Mouse (Mus musculus): ENCODE data around the gene Spice1.

The Spice1 gene

DNA sequence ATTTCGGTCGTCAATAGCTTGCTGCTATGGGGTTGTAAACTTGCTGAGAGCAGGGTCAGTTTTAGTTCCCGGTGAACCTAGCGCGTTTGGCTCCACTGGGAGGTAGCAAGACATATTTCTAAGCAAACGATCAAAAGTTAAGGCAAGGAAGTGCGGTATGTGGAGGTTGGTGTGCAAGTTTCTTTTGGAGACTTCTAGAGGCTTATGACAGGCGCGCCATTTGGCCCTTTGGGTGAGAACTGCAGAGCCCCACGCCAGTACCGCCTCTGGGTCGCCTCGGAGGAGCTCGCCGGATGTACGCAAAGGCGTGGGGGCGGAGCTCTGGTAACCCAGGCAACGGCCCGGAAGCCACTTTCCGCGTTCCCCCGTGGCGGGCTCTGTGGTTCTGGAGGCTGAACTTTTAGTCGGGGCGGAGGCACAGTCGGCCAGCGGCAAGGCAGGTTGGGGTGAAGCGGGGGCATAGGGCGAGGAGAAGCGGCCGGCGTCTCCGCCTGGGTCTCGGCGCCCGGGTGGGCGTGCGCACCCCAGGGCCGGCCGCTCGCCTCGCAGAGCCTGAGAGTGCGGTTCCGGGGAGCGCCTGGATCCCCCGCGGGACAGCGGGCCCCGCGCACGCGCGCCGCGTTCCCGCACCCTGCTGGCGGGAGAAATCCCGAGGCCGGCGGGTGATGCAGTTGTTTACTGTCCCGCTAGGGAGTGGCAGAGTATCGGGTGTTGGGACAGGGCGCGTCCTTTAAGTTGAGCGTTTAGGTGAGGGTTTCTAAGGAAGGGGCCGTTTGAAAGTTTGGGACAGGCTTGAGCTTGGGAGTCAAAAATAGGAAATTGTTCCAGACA is at the start of gene Spice1:
Spice1 (plus strand) TSS at position 51 of the 831 bp plus-strand sequence.
- in situ Hi-C loops (cut with MboI; ENCODE audit: low pct_unique_long_range_greater_than_20kb in 1 of 2, low sequenced_read_pairs in 2 of 2, unreplicated experiment in 1 of 2) = no loop called here

DNA sequence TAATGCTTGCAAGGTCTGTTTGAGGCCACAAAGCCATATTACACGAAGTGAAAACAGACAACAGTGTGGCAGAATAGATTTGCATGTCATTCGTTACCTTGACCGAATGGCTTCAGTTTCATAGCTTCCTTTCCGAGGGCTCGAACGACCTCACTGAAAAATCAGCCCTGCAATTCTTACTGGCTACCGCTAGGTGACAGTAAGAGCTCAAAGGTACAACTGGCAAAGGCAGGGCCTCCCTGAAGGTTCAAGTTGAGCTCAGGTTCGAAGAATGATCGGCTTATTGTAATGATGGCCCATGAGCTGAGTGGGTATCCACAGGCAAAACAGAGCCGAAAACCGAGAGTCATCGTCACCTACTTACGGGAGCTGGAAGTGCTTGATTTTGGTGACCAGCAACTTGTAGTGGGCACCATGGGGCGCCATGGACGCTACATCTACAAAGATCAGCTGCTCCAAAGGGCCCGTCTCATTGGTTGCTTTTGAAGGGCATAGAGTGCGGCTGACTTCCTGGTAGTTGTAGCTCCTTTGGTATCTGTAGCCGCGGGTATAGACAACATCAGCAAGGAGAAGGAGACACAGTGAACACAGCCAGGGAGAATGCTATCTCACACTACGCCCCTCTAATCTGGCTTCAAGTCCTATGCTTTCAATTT is 47.4 kb upstream of the Spice1 start:
- in situ Hi-C loops (cut with MboI; ENCODE audit: low pct_unique_long_range_greater_than_20kb in 1 of 2, low sequenced_read_pairs in 2 of 2, unreplicated experiment in 1 of 2) = loop anchor here in 1 of 2 experiments (25.0 kb wide), 1 partner anchor 388 kb away; no protein-coding TSS in a partner anchor

DNA sequence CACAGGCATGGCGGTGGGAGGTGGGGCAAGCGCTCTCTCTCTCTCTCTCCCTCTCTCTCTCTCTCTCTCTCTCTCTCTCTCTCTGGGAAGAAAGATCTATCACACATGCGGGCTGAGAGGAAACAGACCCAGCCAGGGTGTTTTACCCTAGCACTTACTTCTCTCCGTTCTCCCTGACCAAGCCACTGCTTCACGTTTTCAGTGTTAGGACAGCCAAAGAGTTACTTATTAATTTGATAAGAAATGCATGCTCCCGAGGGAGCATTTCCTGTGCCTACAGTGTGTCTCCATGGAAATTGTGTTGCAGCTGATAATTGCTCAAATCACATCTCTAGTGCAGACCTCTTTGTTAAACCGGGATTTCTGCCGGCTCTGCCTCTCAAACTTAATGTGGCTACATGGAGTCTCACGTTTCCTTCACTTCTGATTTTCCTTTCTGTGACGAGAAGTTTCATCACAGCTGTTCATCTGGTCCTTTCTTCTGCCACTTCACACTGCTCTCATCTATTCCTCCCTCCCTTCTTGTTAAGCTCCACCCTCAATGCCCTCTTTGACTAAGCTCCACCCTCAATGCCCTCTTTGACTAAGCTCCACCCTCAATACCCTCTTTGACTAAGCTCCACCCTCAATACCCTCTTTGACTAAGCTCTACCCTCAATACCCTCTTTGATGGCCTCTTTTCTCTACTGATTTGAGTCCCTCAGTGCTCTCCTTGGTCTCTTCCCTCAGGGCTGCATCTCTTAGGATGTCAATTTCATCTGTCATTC is 44.6 kb upstream of the Spice1 start:
- in situ Hi-C loops (cut with MboI; ENCODE audit: low pct_unique_long_range_greater_than_20kb in 1 of 2, low sequenced_read_pairs in 2 of 2, unreplicated experiment in 1 of 2) = no loop called here

- in situ Hi-C loops (cut with MboI; ENCODE audit: low pct_unique_long_range_greater_than_20kb in 1 of 2, low sequenced_read_pairs in 2 of 2, unreplicated experiment in 1 of 2) = no loop called here
These were observed 43.1 kb upstream of the Spice1 start for GRCm38 (mm10) chr16:44303822-44304221.

- in situ Hi-C loops (cut with MboI; ENCODE audit: low pct_unique_long_range_greater_than_20kb in 1 of 2, low sequenced_read_pairs in 2 of 2, unreplicated experiment in 1 of 2) = no loop called here
These were observed 41.3 kb upstream of the Spice1 start for GRCm38 (mm10) chr16:44305606-44306005.

DNA sequence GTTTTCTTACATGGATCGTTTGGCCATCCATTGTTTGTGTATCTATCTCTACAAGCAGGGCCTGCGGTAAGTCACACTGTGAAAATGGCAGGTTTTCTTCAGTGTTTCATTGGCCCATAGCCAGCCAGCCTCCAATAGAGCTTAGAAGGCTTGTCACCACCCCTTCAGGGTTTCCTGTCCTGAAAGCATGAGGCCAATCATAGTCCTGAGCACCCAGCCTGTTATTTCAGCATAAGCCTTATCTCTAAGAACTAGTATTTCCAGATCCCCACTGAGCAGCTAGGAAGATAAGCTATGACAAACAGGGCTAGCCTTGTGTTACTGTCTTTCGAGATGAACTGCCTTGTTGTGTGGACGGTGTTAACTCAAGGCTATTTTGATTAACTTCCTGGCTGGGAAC is 33.5 kb upstream of the Spice1 start:
- in situ Hi-C loops (cut with MboI; ENCODE audit: low pct_unique_long_range_greater_than_20kb in 1 of 2, low sequenced_read_pairs in 2 of 2, unreplicated experiment in 1 of 2) = no loop called here

- in situ Hi-C loops (cut with MboI; ENCODE audit: low pct_unique_long_range_greater_than_20kb in 1 of 2, low sequenced_read_pairs in 2 of 2, unreplicated experiment in 1 of 2) = no loop called here
These were observed 30.6 kb upstream of the Spice1 start for GRCm38 (mm10) chr16:44316350-44316749.

DNA sequence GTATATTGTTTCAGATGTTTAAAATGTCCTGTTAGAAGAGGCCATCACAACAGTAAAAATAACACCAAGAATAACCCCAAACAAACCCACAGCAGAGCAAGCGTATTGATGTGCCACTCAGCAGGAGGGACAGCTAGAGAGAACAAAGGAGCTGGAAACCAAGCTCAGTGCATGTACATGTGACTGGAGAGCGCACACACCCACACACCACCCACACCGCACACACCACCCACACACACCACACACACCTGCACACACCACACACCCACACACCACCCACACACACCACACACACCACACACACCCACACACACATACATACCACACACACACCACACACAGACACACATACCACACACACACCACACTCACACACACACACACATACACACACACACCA is 26.7 kb upstream of the Spice1 start:
- in situ Hi-C loops (cut with MboI; ENCODE audit: low pct_unique_long_range_greater_than_20kb in 1 of 2, low sequenced_read_pairs in 2 of 2, unreplicated experiment in 1 of 2) = no loop called here

GRCm38 (mm10) chr16:44328644-44329043 is 18.3 kb upstream of the Spice1 start:
- in situ Hi-C loops (cut with MboI; ENCODE audit: low pct_unique_long_range_greater_than_20kb in 1 of 2, low sequenced_read_pairs in 2 of 2, unreplicated experiment in 1 of 2) = no loop called here

- in situ Hi-C loops (cut with MboI; ENCODE audit: low pct_unique_long_range_greater_than_20kb in 1 of 2, low sequenced_read_pairs in 2 of 2, unreplicated experiment in 1 of 2) = no loop called here
These were observed 16.3 kb upstream of the Spice1 start for GRCm38 (mm10) chr16:44330657-44331056.

DNA sequence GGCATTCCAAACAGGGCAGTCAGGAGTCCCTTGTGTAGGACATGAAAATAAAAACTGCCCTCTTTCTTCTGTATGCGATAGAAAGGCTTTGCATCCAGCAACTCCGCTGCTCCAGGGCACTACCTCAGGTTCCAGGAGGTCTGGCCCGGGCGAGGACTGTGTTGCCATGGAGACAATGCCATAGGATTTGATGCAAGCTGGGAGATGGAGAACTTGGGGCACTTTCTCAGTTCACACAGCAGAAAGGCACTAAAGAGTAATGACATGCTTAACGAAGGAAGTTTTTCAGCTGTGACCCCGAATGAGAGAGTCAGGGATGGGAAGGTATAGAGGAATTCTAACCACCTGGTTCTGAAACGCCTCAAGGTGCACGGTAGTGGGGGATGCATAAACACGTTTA is 15.8 kb upstream of the Spice1 start:
- in situ Hi-C loops (cut with MboI; ENCODE audit: low pct_unique_long_range_greater_than_20kb in 1 of 2, low sequenced_read_pairs in 2 of 2, unreplicated experiment in 1 of 2) = no loop called here

- in situ Hi-C loops (cut with MboI; ENCODE audit: low pct_unique_long_range_greater_than_20kb in 1 of 2, low sequenced_read_pairs in 2 of 2, unreplicated experiment in 1 of 2) = no loop called here
These were observed 15.3 kb upstream of the Spice1 start for GRCm38 (mm10) chr16:44331671-44331994.

DNA sequence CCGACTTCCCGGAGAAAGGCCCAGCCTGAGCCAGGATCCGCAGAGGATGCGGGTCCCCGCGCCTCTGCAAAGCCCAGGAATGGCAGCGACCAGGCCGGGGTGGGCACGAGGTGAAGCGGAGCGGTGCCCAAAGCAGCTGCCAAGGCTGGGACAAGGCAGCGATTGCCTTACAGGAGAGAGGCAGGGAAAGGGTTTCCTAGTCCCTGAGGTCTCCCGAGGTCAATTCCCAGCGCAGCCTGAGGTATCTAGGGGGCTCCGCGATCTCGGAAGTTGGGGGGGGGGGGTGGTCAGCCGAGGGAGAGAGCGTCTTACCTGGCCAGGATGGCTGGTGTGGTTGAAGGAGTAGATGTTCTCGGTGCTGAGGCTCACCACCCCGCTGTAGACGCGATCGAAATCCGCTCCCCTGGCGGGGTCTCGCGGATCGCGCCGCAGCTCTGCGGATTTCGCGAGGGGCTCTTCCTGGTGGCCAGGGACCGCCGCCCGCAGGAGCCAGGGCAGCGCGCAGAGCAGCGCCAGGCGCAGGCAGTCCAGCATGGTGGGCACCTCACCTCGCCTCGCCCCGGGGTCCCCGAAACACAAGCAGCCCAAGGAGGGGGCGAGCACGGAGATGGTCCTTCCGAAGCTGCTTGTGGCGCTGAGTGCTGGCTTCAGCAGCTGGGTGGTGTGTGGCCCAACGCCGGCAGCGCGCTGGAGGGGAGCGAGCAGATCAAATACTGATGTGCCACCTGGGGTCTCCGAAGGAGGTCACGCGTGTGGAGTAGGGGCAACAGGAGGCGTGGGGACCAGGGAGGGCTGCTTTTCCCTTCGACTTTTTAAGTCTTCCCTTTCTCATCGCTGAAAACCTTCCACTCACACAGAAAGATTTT is 14.7 kb upstream of the Spice1 start:
- in situ Hi-C loops (cut with MboI; ENCODE audit: low pct_unique_long_range_greater_than_20kb in 1 of 2, low sequenced_read_pairs in 2 of 2, unreplicated experiment in 1 of 2) = no loop called here

DNA sequence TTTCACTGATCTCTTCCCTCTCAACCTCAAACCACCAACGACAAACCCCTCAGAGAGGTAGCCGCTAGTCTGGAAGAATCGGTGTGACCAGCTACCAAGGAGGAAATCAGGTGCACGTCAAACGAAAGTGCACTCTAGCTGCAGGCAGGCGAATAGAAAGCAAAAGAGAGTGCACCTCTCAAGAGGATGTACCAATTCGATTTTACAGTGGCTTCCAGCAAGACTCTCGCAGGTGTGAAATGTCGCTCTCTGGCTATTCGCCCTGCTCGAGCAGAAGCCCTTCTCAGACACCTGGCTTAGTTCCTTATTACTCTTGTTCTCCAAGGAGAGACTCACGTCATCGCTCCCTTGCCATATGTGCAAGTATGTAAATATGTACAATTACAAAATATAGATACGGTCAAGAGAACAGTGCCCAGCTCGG is 14.0 kb upstream of the Spice1 start, which contains the start of gene Sidt1:
Sidt1 (minus strand) TSS at position 336 of the 424 bp plus-strand sequence.
- in situ Hi-C loops (cut with MboI; ENCODE audit: low pct_unique_long_range_greater_than_20kb in 1 of 2, low sequenced_read_pairs in 2 of 2, unreplicated experiment in 1 of 2) = no loop called here

DNA sequence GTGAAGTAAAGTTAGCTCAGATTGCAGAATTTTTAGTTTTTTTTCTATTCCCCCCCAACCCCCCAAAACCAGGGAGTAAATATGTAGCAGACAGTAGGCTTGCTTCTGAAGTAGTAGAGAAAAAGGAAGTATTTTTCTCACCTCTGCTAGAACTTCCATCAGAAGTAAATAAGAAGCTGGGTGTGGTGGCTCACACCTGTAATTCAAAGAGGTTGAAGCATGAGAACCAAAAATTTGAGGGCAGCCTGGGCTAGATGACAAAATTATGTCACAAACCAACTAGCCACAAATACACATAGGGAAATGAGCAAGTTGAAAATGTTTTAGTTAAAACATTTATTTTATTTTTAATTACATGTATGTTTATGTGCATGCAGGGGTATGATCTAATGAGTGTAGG is 9.4 kb upstream of the Spice1 start:
- in situ Hi-C loops (cut with MboI; ENCODE audit: low pct_unique_long_range_greater_than_20kb in 1 of 2, low sequenced_read_pairs in 2 of 2, unreplicated experiment in 1 of 2) = no loop called here

GRCm38 (mm10) chr16:44349801-44350397 is 3.0 kb downstream of the Spice1 start:
- in situ Hi-C loops (cut with MboI; ENCODE audit: low pct_unique_long_range_greater_than_20kb in 1 of 2, low sequenced_read_pairs in 2 of 2, unreplicated experiment in 1 of 2) = no loop called here

DNA sequence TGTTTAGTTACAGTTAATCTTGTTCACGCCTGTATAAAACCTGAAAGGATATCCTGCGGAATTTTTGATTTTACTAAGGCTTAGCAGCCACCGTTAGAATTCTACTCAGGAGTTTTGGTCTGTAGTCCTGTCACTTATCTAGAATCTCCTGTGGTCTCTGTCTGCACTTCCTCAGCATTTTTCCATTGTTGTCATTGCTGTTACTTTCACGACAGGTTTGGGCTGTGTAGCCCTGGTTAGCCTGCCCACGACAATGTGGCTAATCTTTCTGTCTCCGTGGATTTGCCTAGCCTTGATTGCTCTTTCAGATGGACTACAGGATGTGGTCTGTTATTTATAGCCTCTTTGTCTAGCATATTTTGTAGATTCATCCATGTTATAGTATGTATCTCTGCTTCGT is 9.4 kb downstream of the Spice1 start:
- in situ Hi-C loops (cut with MboI; ENCODE audit: low pct_unique_long_range_greater_than_20kb in 1 of 2, low sequenced_read_pairs in 2 of 2, unreplicated experiment in 1 of 2) = no loop called here

Measured in mouse embryonic stem cell (cell line).